Mouse (Mus musculus) embryo, embryonic 10 days (tissue): ENCODE measurements around the gene Pbx3.

Experiments used
- DNase-seq: peaks from one replicate; pipeline ENCODE4 v3.0.0-alpha.2; 2015; ENCODE audit warnings: low spot score

The Pbx3 gene

DNA sequence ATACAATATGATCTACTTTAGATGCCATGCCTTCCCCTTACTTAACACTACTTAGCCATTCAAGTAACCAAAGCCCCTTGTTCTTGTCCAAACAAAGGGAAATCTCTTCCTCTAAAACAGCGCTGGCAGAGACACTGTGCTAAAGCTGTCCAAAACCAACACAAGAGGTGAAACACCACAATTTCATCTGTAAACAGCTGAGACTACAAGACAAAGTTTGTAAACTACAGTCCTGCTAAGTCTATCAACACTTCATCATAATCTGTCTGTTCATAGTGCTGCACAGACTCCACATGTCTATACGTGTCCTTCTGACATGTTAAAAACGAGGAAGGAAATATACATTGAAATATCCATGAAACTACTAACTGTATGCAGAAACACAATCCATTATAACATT is 151.5 kb downstream of the Pbx3 start:
- no peak for DNase-seq

DNA sequence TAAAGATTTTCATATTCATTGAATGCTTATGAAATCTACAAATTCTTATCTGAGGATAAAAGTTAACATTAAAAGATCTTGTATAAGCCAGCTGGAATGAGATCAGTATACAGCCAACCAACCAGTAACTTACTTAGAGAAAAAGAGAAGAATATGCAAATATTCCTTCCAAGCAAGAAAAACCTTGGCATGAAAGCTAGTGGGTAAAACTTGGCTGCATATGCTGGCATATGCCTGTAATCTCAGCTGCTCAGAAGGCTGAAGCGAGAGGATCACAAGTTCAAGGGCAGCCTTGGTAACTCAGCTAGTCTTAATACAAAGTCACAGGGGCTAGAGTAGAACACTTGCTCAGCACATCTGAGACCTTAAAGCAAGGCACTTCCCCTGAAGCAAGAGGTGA is 153.8 kb downstream of the Pbx3 start:
- DNase-seq, result no peak

DNA sequence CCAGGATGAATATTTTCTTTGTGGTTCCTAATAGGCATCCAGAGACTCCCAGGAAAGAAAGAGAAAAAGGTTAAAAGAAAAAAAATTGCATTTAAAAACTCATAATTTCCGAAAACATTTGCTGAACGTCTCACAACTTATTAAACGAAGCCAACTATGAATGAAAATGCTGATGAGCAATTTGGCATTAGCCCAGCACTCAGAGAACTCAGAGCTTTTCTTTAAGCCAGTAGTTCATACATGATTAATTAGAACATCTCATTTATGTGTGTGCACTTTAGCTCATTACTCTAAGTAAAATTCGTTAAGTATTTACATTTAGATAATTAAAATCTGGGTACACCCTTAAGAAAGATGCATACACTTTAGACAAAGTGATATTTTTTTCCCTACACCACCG is 155.3 kb downstream of the Pbx3 start:
- no peak for DNase-seq

DNA sequence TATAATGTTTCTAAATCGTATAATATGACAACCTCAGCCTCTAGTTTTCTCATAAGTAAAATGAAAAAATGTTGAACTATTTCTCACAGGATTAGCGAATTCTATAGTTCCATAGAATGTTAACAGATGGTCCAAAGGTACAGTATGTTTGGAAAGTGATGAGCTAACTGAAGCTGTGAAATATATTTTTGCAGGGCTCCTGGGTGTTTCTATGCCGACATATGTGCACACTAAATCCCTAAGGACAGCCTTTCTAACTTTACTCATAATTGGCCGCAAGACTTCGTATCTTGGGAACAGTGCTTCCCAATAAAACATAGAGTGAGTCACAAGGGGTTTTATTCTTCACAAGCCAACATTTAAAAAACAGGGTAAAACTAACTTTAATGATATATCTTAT is 157.4 kb downstream of the Pbx3 start:
- no peak for DNase-seq

DNA sequence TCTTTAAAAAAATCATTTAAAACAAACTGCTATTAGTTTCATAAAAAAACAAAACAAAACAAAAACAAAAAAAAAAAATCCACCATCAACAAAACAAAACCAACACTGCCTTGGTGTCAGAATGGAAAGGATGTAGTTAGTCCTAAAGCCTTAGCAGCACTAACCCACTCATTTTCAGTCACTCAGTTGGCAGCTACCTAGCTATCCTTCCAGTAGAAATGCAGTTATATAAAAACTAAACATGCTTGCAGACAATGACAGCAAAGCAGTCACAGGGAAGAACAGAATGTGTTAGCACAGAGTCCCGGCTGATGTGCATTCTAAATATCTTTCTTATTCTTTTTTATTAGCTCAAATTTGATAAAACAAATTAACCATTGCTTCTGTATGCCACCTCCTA is 160.5 kb downstream of the Pbx3 start:
- no peak for DNase-seq

DNA sequence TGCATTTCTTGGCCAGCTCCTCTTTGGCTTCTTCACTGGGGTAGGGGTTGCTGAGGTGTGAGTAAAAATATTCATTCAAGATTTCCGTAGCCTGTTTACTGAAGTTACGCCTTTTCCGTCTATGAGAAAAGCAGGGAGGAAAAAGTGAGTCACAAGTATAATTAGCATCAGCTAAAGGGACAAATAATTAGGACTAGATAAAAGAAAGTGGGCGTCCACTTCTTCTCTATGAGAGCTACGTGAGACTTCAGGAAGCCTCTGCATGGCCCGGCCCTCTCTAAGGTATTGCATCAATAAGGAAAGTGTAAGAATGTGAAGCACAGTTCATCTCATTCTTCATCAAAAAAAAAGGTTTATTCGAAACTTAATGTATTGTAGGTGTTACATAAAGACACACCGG is 168.1 kb downstream of the Pbx3 start:
- no peak for DNase-seq

DNA sequence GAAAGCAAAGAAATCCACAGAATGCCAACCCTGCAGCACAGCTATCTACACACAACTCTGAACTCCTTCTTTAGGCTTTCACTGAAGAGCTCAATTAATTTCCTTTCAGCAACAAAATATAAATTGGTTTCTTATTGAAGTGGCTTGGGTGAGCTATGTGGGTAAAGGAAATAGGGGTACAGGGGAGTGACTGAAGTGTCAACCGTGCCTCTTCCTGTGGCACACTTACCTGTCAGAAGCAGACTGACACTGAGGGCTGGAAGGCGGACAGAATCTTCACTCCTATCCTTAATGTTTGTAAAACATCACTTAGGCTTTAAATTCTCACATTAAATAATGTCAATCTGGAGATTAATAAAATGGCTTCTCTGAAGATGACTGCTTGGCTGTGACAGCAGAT is 168.6 kb downstream of the Pbx3 start:
- no peak for DNase-seq

DNA sequence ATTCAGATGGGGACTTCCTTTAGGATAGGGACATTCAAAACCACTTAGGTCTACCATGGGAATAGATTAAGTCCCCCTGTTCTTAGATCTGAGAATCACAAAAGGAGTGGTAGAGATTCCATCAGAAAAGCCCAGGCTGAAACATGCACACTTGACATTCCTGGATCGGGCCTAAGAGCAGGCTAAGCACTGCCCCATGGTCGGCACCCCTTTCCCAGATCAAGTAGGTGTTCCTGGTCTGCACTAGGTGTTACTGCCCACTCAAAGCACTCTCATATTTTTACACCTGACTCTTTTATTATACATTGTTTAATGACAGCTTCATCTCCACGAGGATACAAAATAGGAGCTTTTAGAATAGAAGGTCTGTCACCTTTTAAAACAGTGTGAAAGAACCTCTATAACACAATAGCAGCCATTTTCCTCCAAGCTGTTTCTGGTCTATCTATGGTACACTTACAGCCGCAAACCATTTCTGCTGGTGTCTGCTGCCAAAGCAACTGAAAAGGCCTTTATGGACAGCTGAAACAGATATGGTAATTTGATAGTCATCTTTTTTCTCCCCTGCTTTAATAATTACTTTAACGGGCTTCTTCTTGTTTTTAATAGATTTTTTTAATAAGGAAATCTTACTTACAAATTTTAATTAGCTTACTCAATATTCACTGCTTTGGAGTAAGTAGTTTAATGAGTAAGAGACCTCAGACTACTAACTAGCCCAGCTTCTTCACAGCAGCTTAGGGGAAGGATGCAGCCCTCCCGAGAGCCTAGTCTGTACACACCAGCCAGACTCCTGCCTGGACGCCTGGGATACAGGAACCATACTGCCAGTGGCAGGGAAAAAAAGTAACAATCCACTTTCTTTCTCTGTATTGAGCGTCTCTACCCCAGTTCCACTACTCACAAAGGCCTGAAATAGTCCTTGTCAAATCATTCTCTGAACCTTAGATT is 178.8 kb downstream of the Pbx3 start:
- no peak for DNase-seq

DNA sequence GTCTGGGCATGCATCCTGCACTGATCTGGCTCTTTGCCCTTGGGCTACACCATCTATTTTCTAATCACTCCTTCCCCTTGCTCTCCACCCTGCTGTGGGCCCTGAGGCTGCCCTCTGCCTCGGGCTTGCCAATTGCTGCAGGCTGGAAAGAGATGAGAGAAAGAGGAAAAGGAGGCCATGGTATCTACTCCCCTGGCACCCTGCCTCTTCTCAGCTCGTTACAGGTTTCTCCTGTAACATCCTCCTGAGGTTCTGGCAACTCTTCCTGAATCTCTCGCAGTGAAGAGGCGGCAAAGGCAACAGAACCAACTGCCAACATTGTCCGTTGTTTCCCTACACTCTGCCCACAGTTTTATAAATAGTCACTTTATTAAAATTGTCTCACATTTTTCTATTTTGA is 179.7 kb downstream of the Pbx3 start:
- no peak for DNase-seq

DNA sequence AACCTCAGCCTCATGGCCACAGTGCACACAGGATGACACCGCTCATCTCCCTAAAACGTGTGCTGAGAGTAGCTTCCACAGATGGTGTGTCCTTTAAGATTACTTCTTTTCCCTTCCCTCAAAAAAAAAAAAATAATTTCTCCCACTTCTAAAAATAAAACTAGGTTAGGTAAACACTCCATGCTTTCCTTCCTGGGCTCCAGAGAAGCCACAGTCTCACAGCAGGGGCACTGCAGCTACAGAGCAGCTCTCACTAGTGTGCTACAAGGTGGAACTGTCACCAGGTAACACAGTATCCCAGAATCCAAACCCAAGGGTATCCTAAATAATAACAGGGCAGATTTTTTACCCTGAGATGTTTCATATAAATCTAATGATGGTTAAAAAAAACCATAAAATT is 185.6 kb downstream of the Pbx3 start:
- no peak for DNase-seq

DNA sequence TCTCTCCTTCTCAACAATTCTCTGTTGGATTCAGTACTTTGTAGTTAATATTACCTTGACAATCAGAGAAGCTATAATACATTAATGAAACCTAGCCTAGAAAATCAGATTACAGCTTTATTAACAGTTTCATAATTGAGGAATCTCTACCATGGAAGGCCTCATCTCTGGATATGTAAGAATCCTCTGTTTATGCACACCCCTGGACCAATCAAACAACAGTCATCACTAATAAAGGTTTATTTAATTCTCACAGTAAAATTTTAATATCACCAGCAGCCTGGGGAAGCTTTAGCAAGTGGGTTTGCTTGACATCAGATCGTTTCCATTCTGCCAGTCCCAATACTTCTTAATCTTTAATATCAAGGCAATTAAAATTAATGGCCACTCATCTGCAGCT is 191.3 kb downstream of the Pbx3 start:
- no peak for DNase-seq

DNA sequence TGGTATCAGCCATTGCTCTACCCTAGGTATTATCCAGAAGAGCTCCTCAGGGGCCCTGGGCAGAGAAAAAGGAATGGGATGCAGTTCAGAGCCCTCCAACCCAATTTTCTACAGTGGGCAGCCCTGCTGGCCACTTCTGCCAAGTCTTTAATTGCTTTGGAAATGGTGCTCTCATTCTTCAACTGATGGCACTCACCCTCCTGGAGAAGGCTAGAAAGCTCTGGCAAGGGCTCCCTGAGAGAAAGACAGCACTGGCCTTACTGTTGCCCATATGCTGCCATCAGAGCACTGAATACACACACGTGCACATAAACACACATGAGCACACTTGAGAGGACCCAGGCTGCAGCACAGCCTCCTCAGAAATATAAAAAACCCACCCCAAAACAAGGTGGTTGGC is 193.6 kb downstream of the Pbx3 start:
- no peak for DNase-seq

DNA sequence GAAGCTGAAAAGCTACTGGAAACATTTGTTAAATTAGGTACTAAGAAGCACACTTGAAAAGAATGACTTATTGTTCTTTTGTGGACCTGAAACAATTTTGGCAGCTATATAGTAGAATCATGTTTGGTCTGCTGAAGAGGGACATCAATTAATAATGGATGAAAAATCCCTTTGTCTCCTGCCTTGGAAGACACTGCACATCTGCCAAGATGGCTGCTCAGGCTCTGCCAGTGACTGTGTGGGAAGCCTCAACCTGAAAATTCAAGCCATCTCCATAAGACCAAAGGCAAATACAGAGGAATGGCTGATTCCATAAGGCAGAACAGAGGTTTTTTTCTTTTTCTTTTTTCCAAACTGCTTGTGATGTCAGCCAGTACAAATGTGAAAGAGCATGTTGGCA is 194.3 kb downstream of the Pbx3 start:
- DNase-seq, result no peak

DNA sequence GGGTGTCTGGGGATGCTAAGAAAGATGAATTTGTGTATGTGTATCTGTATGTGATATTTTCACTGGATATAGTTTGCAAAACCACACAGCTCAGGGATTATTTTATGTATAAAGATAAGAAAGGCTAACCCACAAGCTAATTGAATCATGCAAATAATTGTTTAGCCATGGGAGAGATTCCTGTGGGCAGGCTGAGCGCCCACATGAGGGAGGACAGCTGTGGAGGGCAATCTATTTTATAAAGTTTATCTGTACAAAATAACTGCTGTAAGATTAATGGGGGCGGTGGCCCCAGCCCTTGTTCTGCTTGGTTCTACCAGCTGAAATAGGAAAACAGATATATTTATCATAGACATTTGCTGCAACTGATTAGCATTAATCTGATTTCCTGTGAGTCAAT is 202.5 kb downstream of the Pbx3 start:
- no peak for DNase-seq

DNA sequence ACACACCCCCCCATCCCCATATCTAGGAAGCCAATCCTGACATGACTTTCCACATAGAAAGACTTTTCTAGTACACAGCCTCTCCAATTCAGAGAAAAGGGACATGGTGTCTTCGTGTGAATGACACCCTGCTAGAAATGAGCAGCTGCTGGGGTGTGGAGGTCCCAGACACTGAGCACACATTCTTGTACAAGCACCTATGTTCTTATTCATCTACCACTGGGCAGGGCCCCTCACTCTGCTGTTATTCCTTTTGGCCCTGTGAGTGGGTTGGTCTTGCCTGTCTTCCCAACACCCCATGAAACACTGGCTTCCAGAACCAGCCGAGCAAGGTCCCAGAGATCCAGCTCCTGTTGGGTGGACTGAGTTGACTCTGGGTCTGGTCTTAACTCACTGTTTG is 203.3 kb downstream of the Pbx3 start:
- no peak for DNase-seq

DNA sequence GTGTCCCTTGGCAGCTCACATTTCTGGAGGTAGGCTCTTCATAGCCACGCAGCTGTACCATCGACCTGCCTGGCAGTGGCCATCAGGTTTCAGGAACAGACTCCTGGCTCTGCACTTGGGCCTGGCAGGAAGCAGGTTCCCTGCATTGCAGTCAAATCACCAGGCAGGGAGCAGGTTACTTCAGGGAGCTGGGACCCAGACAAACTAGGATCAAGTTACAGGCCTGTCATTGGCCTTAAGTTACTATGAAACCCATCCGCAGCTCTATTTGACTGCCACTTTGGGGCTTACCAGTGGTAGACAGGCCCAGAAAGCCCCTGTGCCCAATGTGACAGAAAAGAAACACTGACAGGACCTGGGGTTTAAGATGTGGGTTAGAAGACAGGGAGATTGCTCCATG is 204.8 kb downstream of the Pbx3 start:
- DNase-seq, result no peak

DNA sequence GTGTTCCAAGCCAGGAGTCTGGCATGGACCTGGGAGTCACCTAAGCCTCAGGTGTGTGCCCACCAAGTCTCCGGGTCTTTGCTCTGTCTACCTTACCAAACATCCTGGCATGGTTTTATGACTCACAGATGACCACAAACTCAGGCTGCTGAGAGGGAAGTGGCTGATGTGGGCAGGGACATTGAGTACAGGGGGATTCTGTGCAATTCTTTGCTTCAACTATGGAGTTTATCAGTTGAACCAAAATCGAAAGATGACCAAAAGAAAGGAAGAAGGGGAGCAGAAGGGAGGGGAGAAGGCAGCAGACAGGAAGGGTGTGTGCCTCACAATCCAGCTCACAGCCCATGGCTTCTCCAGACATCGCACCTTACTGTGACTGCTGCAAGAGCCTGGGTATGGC is 210.5 kb downstream of the Pbx3 start:
- no peak for DNase-seq

DNA sequence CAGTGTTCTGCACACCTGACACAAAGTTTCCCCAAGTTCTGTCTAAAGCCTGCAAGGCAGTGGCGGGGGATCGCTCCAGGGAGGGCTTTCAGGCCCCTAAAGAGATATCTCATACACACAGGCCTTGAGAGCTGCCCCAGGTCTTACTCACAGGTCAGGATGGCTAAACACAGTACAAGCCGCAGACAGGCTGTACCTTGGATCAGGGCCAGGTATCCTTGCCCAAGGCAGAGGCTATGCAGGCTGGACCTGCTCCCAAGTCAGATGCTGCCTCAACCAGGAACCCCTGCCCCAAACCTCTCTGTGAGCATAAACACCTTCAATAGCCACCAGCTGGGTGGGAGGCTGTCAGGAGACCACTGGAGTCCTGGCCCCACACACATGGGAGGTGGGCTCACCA is 215.2 kb downstream of the Pbx3 start:
- DNase-seq, result no peak

DNA sequence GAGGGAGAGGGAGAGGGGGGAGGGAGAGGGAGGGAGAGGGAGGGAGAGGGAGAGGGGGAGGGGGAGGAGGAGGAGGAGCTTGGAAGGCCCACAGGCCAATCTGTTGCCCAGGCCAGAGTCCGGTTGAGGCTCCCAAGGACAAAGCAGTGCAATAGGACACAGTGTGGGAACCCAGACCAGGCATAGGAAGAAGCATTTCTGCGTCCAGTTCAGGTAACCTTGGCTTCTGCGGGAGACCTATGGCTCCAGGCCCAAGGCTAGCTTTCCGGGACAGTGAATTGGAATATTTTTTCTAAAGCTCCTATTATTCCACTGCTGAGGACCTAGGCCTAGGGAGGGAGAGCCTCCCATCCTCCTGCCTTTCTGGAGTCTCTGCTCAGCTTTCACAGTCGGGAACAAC is 218.1 kb downstream of the Pbx3 start:
- no peak for DNase-seq

DNA sequence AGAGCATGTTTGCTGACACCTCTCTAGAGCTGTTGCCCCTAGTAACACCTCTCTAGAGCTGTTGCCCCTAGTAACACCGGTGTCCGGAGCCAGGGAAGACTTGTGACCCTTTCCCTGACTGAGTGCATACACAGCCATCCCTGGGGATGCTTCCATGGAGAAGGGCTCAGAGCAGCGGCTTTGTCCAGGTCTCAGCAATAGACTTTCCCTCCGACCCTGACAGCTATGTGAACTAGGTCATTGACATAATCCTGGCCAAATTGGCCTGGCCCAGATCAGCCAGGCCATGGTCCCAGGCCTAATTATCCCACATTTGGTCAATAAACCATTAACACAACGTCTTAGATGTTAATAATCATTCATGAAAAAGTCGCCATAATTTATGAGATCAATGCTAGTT is 219.6 kb downstream of the Pbx3 start:
- DNase-seq, result no peak

DNA sequence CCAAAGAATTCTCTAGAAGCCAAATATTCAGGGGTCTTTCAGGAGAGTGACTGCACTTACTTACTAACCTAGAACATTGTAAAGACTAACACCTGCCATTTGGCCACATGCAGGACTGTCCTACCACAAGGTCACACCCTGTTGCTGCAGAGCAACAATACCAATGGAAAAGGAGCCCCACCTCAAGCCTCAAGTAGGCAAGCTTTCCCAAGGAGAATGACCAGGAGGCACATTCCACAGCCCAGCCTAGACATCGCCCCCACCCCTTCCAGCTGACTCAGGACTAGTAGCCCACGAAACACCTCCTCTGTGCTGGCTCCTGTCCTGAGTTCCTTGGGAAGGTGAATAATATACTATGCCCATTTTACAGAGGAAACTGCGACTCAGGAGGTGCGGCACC is 222.4 kb downstream of the Pbx3 start:
- no peak for DNase-seq

DNA sequence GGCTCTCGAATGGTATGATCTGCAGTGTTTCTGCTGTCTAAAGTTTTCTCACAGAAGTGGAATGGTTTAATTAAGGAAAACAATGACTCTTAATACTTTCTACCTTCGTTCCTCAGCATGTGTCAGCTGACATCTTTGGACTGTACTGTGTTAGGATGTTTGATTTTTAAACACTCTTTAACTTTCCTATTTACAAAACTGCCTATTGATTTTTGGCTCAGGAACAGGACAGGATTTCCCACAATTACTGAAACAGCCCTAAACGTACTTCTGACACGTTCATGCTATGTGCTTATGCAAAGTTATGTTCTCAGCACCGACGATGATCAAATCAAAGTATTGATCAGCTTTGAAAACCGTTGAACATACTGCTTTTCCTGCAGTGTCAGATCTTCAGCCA is 224.7 kb downstream of the Pbx3 start:
- no peak for DNase-seq

DNA sequence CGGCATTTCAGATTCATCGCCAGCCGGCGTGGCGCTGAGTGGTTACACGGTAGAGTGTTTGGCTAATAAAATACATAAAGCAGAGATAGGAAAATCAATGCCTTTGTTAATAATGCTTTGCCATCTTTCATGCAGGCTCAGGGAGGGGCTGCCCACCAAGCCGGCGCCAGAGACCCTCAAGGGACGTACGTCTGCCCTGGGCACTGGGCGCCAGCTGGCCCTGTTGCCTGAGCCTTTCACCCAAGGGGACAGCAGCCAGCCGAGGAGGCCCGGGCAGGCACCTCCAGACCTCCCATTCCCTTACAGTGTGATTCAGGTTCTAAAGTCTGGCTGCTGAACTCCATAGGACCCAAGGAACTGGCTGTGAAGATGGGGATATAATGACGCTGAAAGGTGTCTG is 225.5 kb downstream of the Pbx3 start:
- DNase-seq, result no peak

DNA sequence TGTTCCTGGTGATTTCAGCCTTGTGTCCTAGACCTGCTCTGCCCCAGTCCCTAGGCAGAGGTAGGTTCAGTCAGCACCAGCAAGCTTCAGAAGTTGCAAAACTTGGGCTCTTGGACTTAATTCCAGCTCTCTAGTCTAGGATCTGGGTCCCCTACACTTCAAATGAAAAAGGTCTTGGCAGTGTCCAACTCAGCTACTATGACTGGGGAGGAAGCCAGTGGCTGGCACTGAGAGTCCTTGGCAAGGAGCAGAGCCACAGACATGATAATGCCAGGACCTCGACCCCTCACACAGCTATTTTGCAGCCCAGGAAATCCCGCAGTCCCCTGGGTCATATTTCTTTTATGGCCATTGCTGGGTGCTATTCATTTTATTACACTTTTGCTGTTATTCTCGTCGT is 225.9 kb downstream of the Pbx3 start:
- DNase-seq, result no peak
